ENCODE assay signal across 14 mouse cellular contexts in the genomic region with DNA sequence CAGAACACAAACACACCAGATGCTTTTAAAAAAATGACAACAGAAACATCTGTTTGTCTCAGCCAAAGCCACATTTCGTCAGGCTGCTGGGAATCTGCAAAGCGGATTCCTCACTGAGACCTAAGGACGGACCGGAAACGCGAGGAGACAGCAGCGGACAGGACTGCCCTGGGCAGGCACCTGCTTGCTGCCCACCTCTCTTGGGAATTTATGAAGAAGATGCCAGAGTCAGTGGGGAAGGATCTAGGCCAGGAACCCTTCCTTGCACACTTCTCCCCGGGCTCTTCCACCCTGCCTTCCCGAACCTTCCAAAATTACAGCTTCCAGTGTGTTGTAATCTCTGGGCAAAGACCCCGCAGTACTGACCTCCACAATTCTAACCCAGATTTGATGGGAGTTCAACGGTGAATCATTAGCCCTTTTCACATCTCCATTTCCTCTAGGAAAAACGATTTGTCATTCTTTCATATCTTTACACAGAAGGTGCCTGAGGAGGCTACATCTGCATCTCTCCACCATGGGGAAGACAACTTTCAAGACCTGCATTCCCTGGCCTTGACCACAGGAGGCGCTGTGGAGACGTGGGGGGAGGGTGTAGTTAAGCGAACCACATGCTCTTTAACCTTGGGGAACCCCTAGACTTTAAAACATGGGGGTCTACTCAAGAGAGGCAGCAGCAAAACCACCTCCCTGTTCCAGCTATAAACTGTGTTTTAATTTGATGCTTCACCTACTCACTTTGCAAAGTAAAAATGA. TPM values are rescaled to one million over a fixed set of nuclear protein-coding genes. Genes with fewer than 3 reads are reported as not detected.
DNase-seq lines count a peak whose midpoint lies in the region; TF ChIP-seq lines count a peak whose summit lies in the region.
"Had no signal": no experiment of that assay in that cellular context is flagged by ENCODE, and none has a peak within 500 bp of the region (broad histone marks: within the 10 kb centered on the region; RNA-seq: fewer than 3 reads in every experiment).

No protein-coding gene starts in this region.

- TF ChIP-seq POLR2A in lung, adult 2 months (IDR thresholded peaks at IDR 0.05; ENCODE audit: borderline replicate concordance, extremely low read depth, low read depth, low read length) = no peak
- TF ChIP-seq POLR2A in MEL (IDR thresholded peaks at IDR 0.05; ENCODE audit: control insufficient read depth in 1 of 2, insufficient read depth in 1 of 2, low read depth in 1 of 2, low read length in 2 of 2, poor library complexity in 1 of 2) = no peak
- TF ChIP-seq POLR2A in cortical plate, adult 2 months (IDR thresholded peaks at IDR 0.05; ENCODE audit: extremely low read depth, insufficient read depth, low read length) = no peak

- no peaks in the 10 kb centered on the region for H3K27me3 ChIP-seq in heart, embryonic 10.5 days (ENCODE audit: insufficient read depth, poor library complexity, severe bottlenecking)
- H3K27me3 ChIP-seq in MEL (ENCODE audit: control insufficient read depth in 1 of 2, insufficient read depth in 2 of 2, low read length in 2 of 2) = no peaks in the 10 kb centered on the region
- H3K27me3 ChIP-seq: heart, embryonic 13.5 days; neural tube, embryonic 13.5 days had no signal

- no peak overlapping the region for H3K9ac ChIP-seq in MEL (ENCODE audit: control insufficient read depth, low read depth, low read length, poor library complexity, severe bottlenecking)
- H3K9ac ChIP-seq: heart, embryonic 13.5 days; hindbrain, embryonic 13.5 days; neural tube, embryonic 13.5 days had no signal

- no peak overlapping the region for H3K4me3 ChIP-seq in heart, embryonic 10.5 days
- H3K4me3 ChIP-seq in lung, adult 2 months (replicated peaks; ENCODE audit: extremely low read depth, low read depth, low read length) = no peak overlapping the region
- H3K4me3 ChIP-seq in MEL (ENCODE audit: control insufficient read depth in 1 of 2, insufficient read depth in 1 of 2, low read depth in 2 of 2, low read length in 2 of 2) = no peak overlapping the region
- H3K4me3 ChIP-seq in cortical plate, adult 2 months (ENCODE audit: insufficient read depth, low read length) = no peak overlapping the region
- H3K4me3 ChIP-seq: erythroblast, embryonic 14.5 days; heart, embryonic 13.5 days; hindbrain, embryonic 13.5 days; neural tube, embryonic 13.5 days had no signal

- TF ChIP-seq CTCF in lung, adult 2 months (IDR thresholded peaks at IDR 0.05; ENCODE audit: insufficient read depth, low read length) = peak; percentile 64
- peak; percentile 11 to 39 (median 39); a peak in 4 of 6 replicates for TF ChIP-seq CTCF in MEL (IDR thresholded peaks at IDR 0.05 in 2 of 3, conservative IDR thresholded peaks at IDR 0.05 in 1 of 3; ENCODE audit: control insufficient read depth in 1 of 3, insufficient read depth in 1 of 3, low read depth in 2 of 3, low read length in 3 of 3, poor library complexity in 1 of 3, severe bottlenecking in 1 of 3)
- TF ChIP-seq CTCF in cortical plate, adult 2 months (IDR thresholded peaks at IDR 0.05; ENCODE audit: extremely low read depth, insufficient read depth, low read length) = peak; percentile 54

- peaks cover 30% of the 10 kb centered on the region; the same call in 1 of the 2 replicates for H3K36me3 ChIP-seq in heart, embryonic 10.5 days
- no peaks in the 10 kb centered on the region for H3K36me3 ChIP-seq in MEL (ENCODE audit: control insufficient read depth in 1 of 2, insufficient read depth in 2 of 2, low read length in 2 of 2)
- H3K36me3 ChIP-seq: hindbrain, embryonic 13.5 days; neural tube, embryonic 13.5 days had no signal

- TF ChIP-seq RAD21 in MEL (IDR thresholded peaks at IDR 0.05; ENCODE audit: low read depth, low read length) = no peak

- no peak for TF ChIP-seq EP300 in MEL (IDR thresholded peaks at IDR 0.05; ENCODE audit: low read depth in 1 of 2, low read length in 2 of 2)

- WGBS in heart, embryonic 10.5 days = 75% methylated on average over 15 of the region's 15 CpGs
- WGBS in lung, adult 2 months = 66% methylated on average over 15 of the region's 15 CpGs

- peaks cover 19% of the 10 kb centered on the region for H3K4me1 ChIP-seq in heart, embryonic 10.5 days
- no peaks in the 10 kb centered on the region for H3K4me1 ChIP-seq in lung, adult 2 months (ENCODE audit: control insufficient read depth, insufficient read depth, low read length)
- no peaks in the 10 kb centered on the region for H3K4me1 ChIP-seq in MEL (ENCODE audit: control insufficient read depth in 1 of 2, insufficient read depth in 2 of 2, low read length in 2 of 2)
- H3K4me1 ChIP-seq in cortical plate, adult 2 months (ENCODE audit: control insufficient read depth, insufficient read depth, low read length) = no peaks in the 10 kb centered on the region; the same call in 1 of the 2 replicates

- no peaks in the 10 kb centered on the region for H3K79me2 ChIP-seq in MEL (ENCODE audit: control insufficient read depth, insufficient read depth, low read length, poor library complexity)

- H3K9me3 ChIP-seq in heart, embryonic 10.5 days = no peaks in the 10 kb centered on the region
- H3K9me3 ChIP-seq in MEL (replicated peaks; ENCODE audit: insufficient read depth, low read length) = no peaks in the 10 kb centered on the region
- H3K9me3 ChIP-seq: heart, embryonic 13.5 days; hindbrain, embryonic 13.5 days; neural tube, embryonic 13.5 days had no signal

- H3K27ac ChIP-seq in heart, embryonic 10.5 days = no peak overlapping the region
- H3K27ac ChIP-seq in MEL (ENCODE audit: control insufficient read depth, low read depth, low read length) = no peak overlapping the region
- H3K27ac ChIP-seq in cortical plate, adult 2 months (ENCODE audit: insufficient read depth, low read length) = no peak overlapping the region
- H3K27ac ChIP-seq: heart, embryonic 13.5 days; hindbrain, embryonic 13.5 days; neural tube, embryonic 13.5 days had no signal

- peak; percentile 32 for DNase-seq in heart, adult 8-10 months (ENCODE audit: low spot score)
- no peak for DNase-seq in heart, embryonic 10.5 days (ENCODE audit: low spot score)
- no peak for DNase-seq in lung, adult 2 months
- DNase-seq in lung, postnatal 25 days (ENCODE audit: low spot score) = no peak
- no peak for DNase-seq in MEL (ENCODE audit: low read depth, low spot score)
- DNase-seq in embryo, embryonic 9.5 days (ENCODE audit: extremely low spot score) = no peak
- DNase-seq: lung, postnatal 10 days; midbrain, embryonic 14.5 days; retina, postnatal 1 day had no signal

TF ChIP-seq in MEL, 35 proteins besides CTCF, POLR2A, EP300 and RAD21:
- no peak for TF ChIP-seq SMC3 (IDR thresholded peaks at IDR 0.05; ENCODE audit: low read depth, low read length)
- TF ChIP-seq TCF12 (IDR thresholded peaks at IDR 0.05; ENCODE audit: low read depth, low read length) = no peak
- TF ChIP-seq GATA1 (IDR thresholded peaks at IDR 0.05; ENCODE audit: low read depth, low read length) = no peak
- no peak for TF ChIP-seq MYC (IDR thresholded peaks at IDR 0.05; ENCODE audit: low read depth, low read length)
- no peak for TF ChIP-seq USF1 (IDR thresholded peaks at IDR 0.05; ENCODE audit: low read depth, low read length)
- no peak for TF ChIP-seq SIN3A (IDR thresholded peaks at IDR 0.05; ENCODE audit: low read length)
- TF ChIP-seq CHD2 (IDR thresholded peaks at IDR 0.05; ENCODE audit: low read length) = no peak
- no peak for TF ChIP-seq ZKSCAN1 (IDR thresholded peaks at IDR 0.05; ENCODE audit: low read depth, low read length)

RNA-seq across cellular contexts. Expression of a gene that starts 7.0 kb away (rescaled TPM):
- total RNA-seq in heart, adult 8-10 months (2022) = 1 to 10 TPM; 4.7 to 7.1 (median 5.6) TPM
- 53.7 and 69.4 TPM in 2 replicates for polyA plus RNA-seq in heart, embryonic 10.5 days (2016; fragmentation: Nextera tagmentation; extraction: Ambion mirVana)
- polyA plus RNA-seq in lung, adult 2 months (2012; rRNA removed) = 5.6 and 5.9 TPM in 2 replicates
- 0.12 and 0.29 TPM in 2 replicates for total RNA-seq in MEL (2012; rRNA removed)
- under 1 TPM in 1 of 2 experiments, not detected in 1; 0.19 TPM for polyA plus RNA-seq in MEL (2012; ENCODE audit: insufficient read depth in 1 of 2, insufficient read length in 2 of 2, low read depth in 1 of 2, low replicate concordance in 2 of 2, missing spikeins in 1 of 2)
- 3.8 and 4.7 TPM in 2 replicates for polyA plus RNA-seq in cortical plate, adult 2 months (2012; rRNA removed)
- polyA plus RNA-seq: erythroblast, embryonic 14.5 days had no signal

RNA-seq across cellular contexts. Expression of a gene that starts 50.4 kb away (rescaled TPM):
- 1 to 10 TPM; 6.9 to 8.0 (median 7.8) TPM for total RNA-seq in heart, adult 8-10 months (2022)
- polyA plus RNA-seq in heart, embryonic 10.5 days (2016; fragmentation: Nextera tagmentation; extraction: Ambion mirVana) = 56.4 and 86.3 TPM in 2 replicates
- 2.3 and 3.4 TPM in 2 replicates for polyA plus RNA-seq in lung, adult 2 months (2012; rRNA removed)
- 124 and 130 TPM in 2 replicates for total RNA-seq in MEL (2012; rRNA removed)
- 100 to 1,000 TPM in 1 of 2 experiments, not detected in 1; 142 TPM for polyA plus RNA-seq in MEL (2012; ENCODE audit: insufficient read depth in 1 of 2, insufficient read length in 2 of 2, low read depth in 1 of 2, low replicate concordance in 2 of 2, missing spikeins in 1 of 2)
- 10.8 and 14.5 TPM in 2 replicates for polyA plus RNA-seq in cortical plate, adult 2 months (2012; rRNA removed)
